Mouse (Mus musculus) urinary bladder, postnatal 36 days (tissue): ENCODE results near the gene Dmrtc1a.
"Not testable (repeated sequence)": the region's sequence is repeated elsewhere in the genome, so short reads cannot be mapped to it uniquely, and the experiment has no call there.

ENCODE experiments used
- DNase-seq, 2 experiments: peaks; one replicate each; pipeline ENCODE4 v3.0.0; 2022; ENCODE audit warnings: low spot score in 2 of 2, mixed read lengths in 1 of 2

The Dmrtc1a gene

GRCm38 (mm10) chrX:102908587-102908986, at the start of gene Dmrtc1a, which contains the start of gene 1700011M02Rik:
Gene Dmrtc1a, minus strand, starts transcription at chrX:102908687.
Gene 1700011M02Rik, plus strand, starts transcription at chrX:102908905.
- not testable (repeated sequence) for DNase-seq

DNA sequence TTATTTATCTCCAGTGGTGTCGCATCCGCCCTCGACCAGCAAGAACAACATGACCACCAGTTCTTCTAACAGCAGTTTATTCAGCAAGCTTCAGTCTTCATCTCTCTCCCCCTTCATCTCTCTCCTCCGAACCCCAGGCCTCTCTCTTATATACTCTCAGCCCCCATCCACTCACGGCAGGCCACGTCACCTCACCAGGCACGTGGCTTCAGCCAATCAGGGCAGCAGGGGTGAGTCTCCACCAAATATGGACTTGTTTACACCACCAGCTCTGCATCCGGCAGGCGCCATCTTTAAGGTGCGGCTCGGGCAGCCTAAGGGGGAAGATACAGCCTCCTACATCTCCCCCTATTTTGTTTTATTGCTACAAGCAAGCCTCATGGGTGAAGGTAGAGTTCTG, 41.6 kb upstream of the Dmrtc1a start:
- DNase-seq = not testable (repeated sequence)

- DNase-seq = no peak
These were observed 28.3 kb upstream of the Dmrtc1a start for GRCm38 (mm10) chrX:102936743-102937142.

DNA sequence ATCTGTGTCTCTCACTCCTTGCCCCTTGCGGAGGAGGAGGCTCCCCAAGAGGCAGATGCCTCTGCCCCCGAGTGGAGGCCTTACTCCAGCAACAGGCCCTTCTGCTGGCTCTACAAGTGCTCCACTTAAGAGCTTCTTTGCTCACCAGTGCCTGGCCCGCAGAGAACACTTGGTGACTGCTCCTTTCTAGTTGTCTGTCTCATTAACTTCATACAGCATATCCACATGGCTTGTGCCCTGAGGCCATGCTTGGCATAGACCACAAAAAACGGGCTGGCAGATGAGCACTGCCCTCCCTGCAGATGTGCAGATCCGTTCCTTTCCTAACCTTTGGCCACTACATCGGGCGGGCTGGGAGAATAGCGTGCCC, 25.9 kb upstream of the Dmrtc1a start:
- DNase-seq = no peak

DNA sequence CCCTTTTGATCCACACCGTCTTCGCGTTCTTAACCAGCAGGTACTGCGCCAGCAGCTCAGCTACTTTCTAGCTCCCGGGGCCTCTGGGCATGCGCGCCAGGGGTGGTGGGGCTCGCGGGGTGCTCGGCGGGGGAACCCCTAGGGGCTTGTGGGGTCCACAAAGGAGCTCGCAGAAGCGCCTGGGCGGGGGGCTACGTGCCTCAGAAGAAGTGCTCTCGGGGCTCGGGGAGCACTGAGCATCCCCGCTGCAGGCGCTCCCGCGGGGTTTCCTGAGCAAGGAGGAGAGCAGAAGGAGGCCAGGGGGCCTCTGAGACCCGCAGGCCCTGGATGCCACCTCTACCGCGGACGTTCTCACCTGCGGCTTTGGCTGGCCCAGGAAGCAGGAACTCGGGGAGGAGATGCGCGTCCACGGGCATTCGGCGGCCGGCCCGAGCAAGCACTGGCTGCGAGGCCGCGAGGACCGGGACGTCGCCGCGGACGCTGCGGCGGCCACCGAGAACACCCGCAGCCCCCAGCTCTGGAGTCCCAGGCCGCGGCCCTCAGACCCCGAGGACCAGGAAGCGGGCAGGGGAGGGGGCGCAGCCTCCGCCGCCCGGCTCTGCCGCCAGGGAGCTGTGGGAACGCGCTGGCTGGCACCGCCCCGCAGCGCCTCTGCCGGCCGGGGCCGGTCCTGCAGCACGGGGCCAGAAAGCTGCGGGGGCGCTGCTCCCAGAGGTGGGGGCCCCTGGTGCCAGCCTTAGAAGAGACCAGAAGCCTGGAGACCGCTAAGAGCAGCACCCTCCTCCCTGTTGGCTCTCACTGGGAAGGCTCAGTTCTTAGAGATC, 25.3 kb upstream of the Dmrtc1a start:
- peak; percentile 13 to 14 for DNase-seq

GRCm38 (mm10) chrX:102932992-102933570, 24.6 kb upstream of the Dmrtc1a start:
- no peak for DNase-seq

DNA sequence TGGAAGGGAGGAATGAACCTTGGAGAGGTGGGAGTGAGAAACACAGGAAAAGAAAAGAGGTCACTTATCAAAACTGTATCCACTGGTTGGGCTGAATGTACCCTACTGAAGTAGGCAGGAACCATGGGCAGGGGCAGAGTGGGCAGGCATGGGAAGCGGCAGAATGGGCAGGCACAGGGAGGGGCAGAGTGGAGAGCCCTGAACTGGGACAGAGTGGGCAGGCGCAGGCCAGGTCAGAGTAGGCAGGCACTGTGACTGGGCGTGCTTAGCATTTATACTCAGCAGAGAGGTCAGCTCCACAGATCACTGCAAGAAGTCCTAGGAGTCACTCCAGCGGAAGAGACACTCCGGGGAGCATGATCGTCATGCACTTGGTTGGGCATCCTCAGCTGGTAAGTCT, 19.6 kb upstream of the Dmrtc1a start, which contains the start of gene 1700018G05Rik:
1700018G05Rik (plus strand) TSS at position 301 of the 400 bp plus-strand sequence.
- DNase-seq = not testable (repeated sequence)

DNA sequence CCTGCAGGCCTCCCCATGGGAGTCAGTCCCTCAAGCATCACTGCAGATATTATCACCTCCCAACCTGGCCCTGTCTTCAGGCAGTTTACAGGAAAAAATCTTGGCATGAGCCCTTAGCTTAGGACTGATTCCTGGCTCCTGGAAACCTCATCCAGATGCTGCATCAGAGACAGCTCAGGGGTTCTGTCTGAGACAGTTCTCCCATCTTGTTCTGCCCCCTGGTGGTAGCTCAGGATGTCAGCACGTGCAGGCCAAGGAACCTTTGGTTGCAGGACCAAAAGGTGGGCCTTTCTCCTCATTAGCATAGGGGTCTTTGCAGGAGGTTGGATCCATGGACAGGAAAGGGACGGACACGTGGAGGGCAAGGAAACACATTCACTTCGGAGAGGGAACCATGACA, 18.2 kb upstream of the Dmrtc1a start:
- not testable (repeated sequence) for DNase-seq

- not testable (repeated sequence) for DNase-seq
These were observed 6.3 kb upstream of the Dmrtc1a start for GRCm38 (mm10) chrX:102914823-102915222.

- no peak for DNase-seq
These were observed 40.6 kb downstream of the Dmrtc1a start, which contains the start of gene 1700031F05Rik for GRCm38 (mm10) chrX:102867871-102868270. Gene 1700031F05Rik, minus strand, starts transcription at chrX:102867971.

DNA sequence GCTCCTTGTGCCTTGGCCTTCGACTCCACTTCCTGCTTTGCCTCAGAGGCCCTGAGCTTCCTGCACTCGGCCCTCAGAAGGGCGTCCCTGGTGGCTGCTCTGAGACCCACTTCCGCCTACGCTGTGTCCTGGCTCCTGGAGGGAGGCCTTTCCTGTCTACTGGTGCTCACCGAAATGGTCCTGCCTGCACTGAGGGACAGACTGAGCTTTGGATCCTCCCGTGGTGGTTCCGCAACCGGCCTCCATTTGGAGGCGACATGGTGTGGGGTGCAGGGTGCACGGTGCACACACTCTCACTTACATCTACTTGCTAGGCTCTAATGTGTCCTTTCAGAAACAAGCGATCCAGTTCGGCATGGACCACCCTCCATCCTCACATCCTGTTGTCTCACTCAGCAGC, 54.0 kb downstream of the Dmrtc1a start, which contains the start of gene Dmrtc1c2:
Dmrtc1c2 (minus strand) TSS at position 101 of the 400 bp plus-strand sequence.
- not testable (repeated sequence) for DNase-seq
